Comparison of ENCODE assay signal across 8 mouse cellular contexts in the genomic region with DNA sequence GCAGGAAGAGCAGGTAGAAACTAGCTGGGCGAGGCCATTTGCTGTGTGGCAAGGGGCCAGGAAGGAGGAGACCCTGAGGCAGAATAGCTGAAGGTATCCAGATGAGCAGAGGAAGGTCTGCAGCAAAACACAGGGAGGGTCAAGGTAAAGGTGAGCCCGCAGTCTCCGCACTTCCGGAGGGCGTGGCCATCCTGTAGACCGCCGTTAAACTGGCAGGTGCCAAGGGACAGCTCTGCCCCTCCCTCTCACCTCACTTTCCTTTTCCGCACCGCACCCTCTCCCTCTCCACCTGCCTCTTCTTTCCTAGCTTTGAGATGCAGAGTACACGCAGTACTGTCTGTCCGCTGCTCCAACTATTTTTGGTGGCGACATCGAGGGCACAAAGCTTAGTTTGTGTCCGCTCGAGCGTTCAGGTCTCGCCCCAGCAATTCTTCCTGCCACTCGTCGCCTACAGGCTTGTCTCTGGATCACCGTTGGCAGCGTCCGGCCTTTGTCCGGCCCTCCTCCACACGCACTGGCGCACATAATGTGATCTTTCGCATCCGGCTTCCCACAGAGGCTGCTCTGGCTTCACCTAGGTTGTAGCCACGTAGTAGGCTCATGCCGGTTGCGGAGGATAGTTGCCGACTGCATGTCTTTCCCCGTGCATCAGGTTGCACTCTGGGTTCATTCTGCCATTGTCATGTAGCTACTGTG. TPM values are rescaled to one million over a fixed set of nuclear protein-coding genes. Genes with fewer than 3 reads are reported as not detected.
DNase-seq lines count a peak whose midpoint lies in the region; ATAC-seq lines count a peak whose summit lies in the region.

No protein-coding gene starts in this region.

- 4% methylated on average over 32 of the region's 32 CpGs for WGBS in embryonic facial prominence, embryonic 13.5 days
- WGBS in heart, embryonic 16.5 days: 4% methylated on average over 32 of the region's 32 CpGs

- peaks cover 22% of the 10 kb centered on the region for H3K27me3 ChIP-seq in embryonic facial prominence, embryonic 13.5 days
- no peaks in the 10 kb centered on the region for H3K27me3 ChIP-seq in heart, embryonic 16.5 days (ENCODE audit: control insufficient read depth, insufficient read depth, low read length)

- peak overlapping the region; percentile 91 for H3K4me2 ChIP-seq in embryonic facial prominence, embryonic 13.5 days
- peak overlapping the region; percentile 67 for H3K4me2 ChIP-seq in heart, embryonic 16.5 days (ENCODE audit: low read depth, low read length)

- no peak for ATAC-seq in cerebellum, adult (ENCODE audit: insufficient number of reproducible peaks, low FRiP score, low TSS enrichment)
- ATAC-seq in embryonic facial prominence, embryonic 13.5 days (ENCODE audit: insufficient number of reproducible peaks, insufficient read depth, low FRiP score, low TSS enrichment, low read depth): no peak
- ATAC-seq in heart, embryonic 16.5 days (replicated peaks; ENCODE audit: extremely low read depth, insufficient read depth, low FRiP score): no peak

- H3K27ac ChIP-seq in embryonic facial prominence, embryonic 13.5 days: peak overlapping the region; percentile 85
- peak overlapping the region; percentile 84 for H3K27ac ChIP-seq in heart, embryonic 16.5 days (ENCODE audit: low read length)

- peak overlapping the region; percentile 74 for H3K9ac ChIP-seq in embryonic facial prominence, embryonic 13.5 days
- peak overlapping the region; percentile 75 for H3K9ac ChIP-seq in heart, embryonic 16.5 days (ENCODE audit: low read length)

- peak; percentile 53 for DNase-seq in cerebellum, adult 11 months
- peak; percentile 67 for DNase-seq in R1 (ENCODE audit: low read depth, low spot score)
- DNase-seq in kidney, postnatal 10 days: peak; percentile 78
- peak; percentile 72 for DNase-seq in lung, postnatal 25 days (ENCODE audit: low spot score)
- DNase-seq in retina, embryonic 14.5 days (ENCODE audit: low spot score): peak; percentile 69

- H3K4me1 ChIP-seq in embryonic facial prominence, embryonic 13.5 days: peaks cover 38% of the 10 kb centered on the region
- H3K4me1 ChIP-seq in heart, embryonic 16.5 days (ENCODE audit: control insufficient read depth, insufficient read depth, low read length): peaks cover 39% of the 10 kb centered on the region

- H3K9me3 ChIP-seq in embryonic facial prominence, embryonic 13.5 days: no peaks in the 10 kb centered on the region
- H3K9me3 ChIP-seq in heart, embryonic 16.5 days (replicated peaks; ENCODE audit: control insufficient read depth, low read length): no peaks in the 10 kb centered on the region

- peak overlapping the region; percentile 70 for H3K4me3 ChIP-seq in embryonic facial prominence, embryonic 13.5 days
- peak overlapping the region; percentile 54 for H3K4me3 ChIP-seq in heart, embryonic 16.5 days (ENCODE audit: low read length)

- 0 out of 2 replicates have a peak, but pooled peaks cover 7% of the 10 kb centered on the region for H3K36me3 ChIP-seq in embryonic facial prominence, embryonic 13.5 days
- H3K36me3 ChIP-seq in heart, embryonic 16.5 days (ENCODE audit: control insufficient read depth, insufficient read depth): peaks cover 3% of the 10 kb centered on the region; the same call in 1 of the 2 replicates

RNA-seq across cellular contexts. Expression of a gene that starts 1.0 kb away (rescaled TPM):
- 32.0 and 33.9 TPM in 2 replicates for polyA plus RNA-seq in embryonic facial prominence, embryonic 13.5 days (2015; fragmentation: Nextera tagmentation; extraction: Ambion mirVana)
- polyA plus RNA-seq in heart, embryonic 16.5 days (2015; fragmentation: Nextera tagmentation; extraction: Ambion mirVana): 25.0 and 28.1 TPM in 2 replicates

RNA-seq across cellular contexts. Expression of a gene that starts 9.1 kb away (rescaled TPM):
- 224 and 230 TPM in 2 replicates for polyA plus RNA-seq in embryonic facial prominence, embryonic 13.5 days (2015; fragmentation: Nextera tagmentation; extraction: Ambion mirVana)
- 719 and 763 TPM in 2 replicates for polyA plus RNA-seq in heart, embryonic 16.5 days (2015; fragmentation: Nextera tagmentation; extraction: Ambion mirVana)

RNA-seq across cellular contexts. Expression of a gene that starts 15.2 kb away (rescaled TPM):
- polyA plus RNA-seq in embryonic facial prominence, embryonic 13.5 days (2015; fragmentation: Nextera tagmentation; extraction: Ambion mirVana): 63.4 and 72.3 TPM in 2 replicates
- polyA plus RNA-seq in heart, embryonic 16.5 days (2015; fragmentation: Nextera tagmentation; extraction: Ambion mirVana): 1,743 and 2,017 TPM in 2 replicates

RNA-seq across cellular contexts. Expression of a gene that starts 30.5 kb away (rescaled TPM):
- 16.6 and 18.0 TPM in 2 replicates for polyA plus RNA-seq in embryonic facial prominence, embryonic 13.5 days (2015; fragmentation: Nextera tagmentation; extraction: Ambion mirVana)
- 5.5 and 7.8 TPM in 2 replicates for polyA plus RNA-seq in heart, embryonic 16.5 days (2015; fragmentation: Nextera tagmentation; extraction: Ambion mirVana)

RNA-seq across cellular contexts. Expression of a gene that starts 57.1 kb away (rescaled TPM):
- polyA plus RNA-seq in embryonic facial prominence, embryonic 13.5 days (2015; fragmentation: Nextera tagmentation; extraction: Ambion mirVana): 18.5 and 18.6 TPM in 2 replicates
- 10.8 and 12.1 TPM in 2 replicates for polyA plus RNA-seq in heart, embryonic 16.5 days (2015; fragmentation: Nextera tagmentation; extraction: Ambion mirVana)

Comparison
In these comparisons a context has a peak if more than half of its experiments do, and no peak if none do; other contexts are left out.
1. RNA of a gene that starts 15.2 kb away (polyA plus RNA-seq): 1,743 to 2,017 TPM in heart, embryonic 16.5 days; 63.4 to 72.3 TPM in embryonic facial prominence, embryonic 13.5 days; every median in the first group is over 10 times any median in the second.
2. Peak in every context shown above with its lines, with median percentiles within 50 percentile points of each other: DNase-seq.